Mouse (Mus musculus) heart, adult 2 months (tissue): ENCODE measurements at regions not wholly inside any gene's neighbourhood (a gene's known extent, or its start where the extent isn't known, plus 50 kb on each side); places are given as distances from the start of the nearest gene placed in this dataset.

Experiments
- CTCF ChIP-seq: fragments of 200-600 bp; IDR thresholded peaks from 2 replicates; pipeline ENCODE4 v1.8.1; 2022; ENCODE audit warnings: antibody characterized with exemption, mild to moderate bottlenecking, moderate library complexity
- EP300 ChIP-seq: fragments of 200-500 bp; IDR thresholded peaks from 2 replicates; pipeline ENCODE4 v1.6.1; 2011; ENCODE audit warnings: low read depth, low read length, control low read depth; ENCODE audit not compliant: insufficient read depth
- POLR2A ChIP-seq: fragments of 200-500 bp; IDR thresholded peaks from 2 replicates; pipeline ENCODE4 v1.6.1; 2011; ENCODE audit warnings: mild to moderate bottlenecking, low read depth, low read length, control low read depth; ENCODE audit not compliant: insufficient read depth

DNA sequence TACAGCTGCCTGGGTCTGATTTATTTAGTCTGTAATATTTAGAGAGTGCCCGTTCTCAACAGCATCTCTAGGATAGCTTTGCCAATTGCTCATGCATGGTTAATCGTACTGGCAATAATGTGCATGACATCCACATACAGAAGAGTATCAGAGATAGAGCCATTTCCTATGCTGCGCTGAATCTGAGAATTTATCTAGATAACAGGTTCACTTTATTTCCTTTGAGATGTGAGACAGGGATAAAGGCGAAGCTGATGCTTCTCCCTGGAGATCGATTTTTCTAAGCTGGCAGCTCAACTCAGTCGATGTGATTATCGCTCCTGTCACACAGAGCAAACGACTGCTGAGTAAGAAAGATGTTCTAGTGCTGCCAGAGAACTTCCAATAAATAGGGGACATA lies 416.7 kb upstream of the Oprm1 start:
- TF ChIP-seq EP300 (no peak), CTCF (no peak), POLR2A (no peak)
